Mouse (Mus musculus) C2C12 (cell line): Measurements from ENCODE around the gene Elf5. TPM values are rescaled to one million over a fixed set of nuclear protein-coding genes. Genes with fewer than 3 reads are reported as not detected.
A peak's percentile ranks its signal among the peaks of the same experiment; 100 is the strongest.

Experiments used
- H3K27me3 ChIP-seq: one replicate; pipeline ENCODE4 v1.6.1; 2011; ENCODE audit not compliant: control insufficient read depth, insufficient read depth, insufficient read length
- H3K36me3 ChIP-seq: one replicate; pipeline ENCODE4 v1.6.1; 2011; ENCODE audit not compliant: control insufficient read depth, insufficient read depth
- H3K4me3 ChIP-seq: one replicate; pipeline ENCODE4 v1.5.1; 2011; ENCODE audit warnings: mild to moderate bottlenecking, control low read depth; ENCODE audit not compliant: poor library complexity, insufficient read depth, severe bottlenecking
- H3K79me2 ChIP-seq: one replicate; pipeline ENCODE4 v1.6.1; 2011; ENCODE audit not compliant: control insufficient read depth, insufficient read depth
- H3K79me3 ChIP-seq: one replicate; pipeline ENCODE4 v1.6.1; 2011; ENCODE audit warnings: low read depth, control low read depth
- H3ac ChIP-seq: one replicate; pipeline ENCODE3; 2011; ENCODE audit warnings: low read depth; ENCODE audit not compliant: control insufficient read depth, insufficient read length
- CEBPB ChIP-seq: IDR thresholded peaks from one replicate; pipeline ENCODE4 v1.6.1; 2011; ENCODE audit warnings: low read depth, mild to moderate bottlenecking, control low read depth, moderate library complexity
- CTCF ChIP-seq: IDR thresholded peaks from one replicate; pipeline ENCODE4 v1.5.1; 2011; ENCODE audit not compliant: control insufficient read depth, insufficient read depth, insufficient read length
- FOSL1 ChIP-seq: IDR thresholded peaks from one replicate; pipeline ENCODE4 v1.8.0; 2011; ENCODE audit warnings: mild to moderate bottlenecking, low read length; ENCODE audit not compliant: poor library complexity, insufficient read depth, severe bottlenecking
- MAX ChIP-seq: IDR thresholded peaks from one replicate; pipeline ENCODE4 v1.6.1; 2011; ENCODE audit warnings: mild to moderate bottlenecking, control low read depth
- MYOD1 ChIP-seq: IDR thresholded peaks from one replicate; pipeline ENCODE4 v1.6.1; 2011; ENCODE audit warnings: low read depth; ENCODE audit not compliant: control insufficient read depth, insufficient read length
- MYOG ChIP-seq: IDR thresholded peaks from one replicate; pipeline ENCODE4 v1.6.1; 2011; ENCODE audit not compliant: control insufficient read depth, insufficient read length; ENCODE audit errors: extremely low read depth
- USF1 ChIP-seq: IDR thresholded peaks from one replicate; pipeline ENCODE4 v1.6.1; 2011; ENCODE audit warnings: low read depth, mild to moderate bottlenecking, control low read depth, moderate library complexity
- polyA plus RNA-seq: library from polyadenylated mRNA; unstranded; fragments of >200 nt; fragmentation: generic; extraction: Trizol; gene quantifications from one replicate; pipeline ENCODE4 v1.2.1, GENCODE M21; 2012; ENCODE audit warnings: missing spikeins

The Elf5 gene
- polyA plus RNA-seq, 1 experiment = 0.01 TPM

DNA sequence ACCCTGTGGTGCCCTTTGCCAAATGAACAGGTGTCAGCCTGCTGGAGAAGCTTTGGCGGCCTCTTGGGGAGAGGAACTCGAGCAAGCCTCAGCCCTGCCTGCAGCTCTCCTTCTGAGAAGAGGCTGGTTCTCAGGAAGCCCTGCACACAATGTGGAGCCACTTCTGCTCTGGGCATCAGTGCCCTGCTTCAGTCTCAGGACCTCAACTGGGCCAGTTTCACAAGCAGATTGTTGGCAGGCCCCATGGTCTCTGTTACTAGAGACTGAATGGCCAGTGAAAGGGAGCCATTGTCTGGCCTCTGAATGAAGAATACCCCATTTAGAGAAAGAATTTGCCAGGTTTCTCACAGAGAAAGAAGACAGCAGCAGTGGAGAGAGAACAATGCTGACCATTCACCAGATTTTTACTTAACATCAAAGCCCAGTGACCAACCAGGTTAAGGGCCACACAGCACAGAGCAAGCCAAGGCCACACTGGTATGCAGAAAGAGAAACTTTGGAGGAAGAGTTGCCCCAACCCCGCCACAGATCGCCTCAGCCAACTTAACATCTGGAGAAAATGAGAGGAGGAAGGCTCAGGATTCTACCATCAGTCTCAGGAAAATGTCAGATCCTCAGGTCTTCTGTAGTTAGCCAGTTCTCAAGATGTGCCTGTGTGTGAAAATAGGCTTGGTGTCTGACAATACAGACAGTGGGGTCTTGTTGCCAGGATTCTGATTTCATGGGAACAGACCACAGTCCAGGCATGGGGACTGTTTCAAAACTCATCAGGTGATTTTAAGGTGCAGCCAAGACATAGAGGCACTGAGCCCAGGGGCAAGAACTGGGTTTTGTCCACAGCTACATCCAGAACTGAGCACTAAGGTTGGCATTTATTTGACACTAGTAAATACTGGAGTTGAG lies 21.2 kb upstream of the Elf5 start:
- peaks cover 8% of the 10 kb centered on the region for H3K27me3 ChIP-seq
- TF ChIP-seq CTCF = no peak
- no peak for TF ChIP-seq MYOD1
- TF ChIP-seq MYOG = no peak
- no peak for TF ChIP-seq USF1
- no peak for TF ChIP-seq MAX
- TF ChIP-seq CEBPB = no peak
- TF ChIP-seq FOSL1 = no peak
- H3K79me3 ChIP-seq = no peaks in the 10 kb centered on the region
- H3K4me3 ChIP-seq = no peak overlapping the region
- H3ac ChIP-seq = no peak overlapping the region
- no peaks in the 10 kb centered on the region for H3K79me2 ChIP-seq
- H3K36me3 ChIP-seq = no peaks in the 10 kb centered on the region

DNA sequence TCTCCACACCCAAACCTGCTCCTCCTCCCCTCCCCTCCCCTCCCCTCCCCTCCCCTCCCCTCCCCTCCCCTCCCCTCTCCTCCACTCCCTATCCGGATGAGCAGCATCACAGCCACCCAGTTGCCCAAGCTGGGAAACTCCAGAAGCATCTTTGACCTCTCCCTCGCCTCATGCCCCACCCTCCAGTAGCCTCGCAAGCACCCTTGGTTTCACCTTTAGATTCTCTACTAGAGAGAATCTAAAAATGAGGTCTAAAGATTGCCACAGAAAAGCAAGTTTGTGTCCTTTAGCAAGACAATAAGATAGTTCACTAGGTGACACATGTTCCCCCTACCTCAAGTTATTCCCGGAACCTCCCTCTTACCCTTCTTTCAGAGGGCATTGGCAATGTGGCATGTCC lies 19.9 kb upstream of the Elf5 start:
- H3K79me3 ChIP-seq = no peaks in the 10 kb centered on the region
- TF ChIP-seq FOSL1 = no peak
- no peak for TF ChIP-seq MYOG
- TF ChIP-seq CTCF = no peak
- TF ChIP-seq USF1 = no peak
- no peak for TF ChIP-seq MAX
- no peak for TF ChIP-seq CEBPB
- TF ChIP-seq MYOD1 = no peak
- H3K79me2 ChIP-seq = no peaks in the 10 kb centered on the region

DNA sequence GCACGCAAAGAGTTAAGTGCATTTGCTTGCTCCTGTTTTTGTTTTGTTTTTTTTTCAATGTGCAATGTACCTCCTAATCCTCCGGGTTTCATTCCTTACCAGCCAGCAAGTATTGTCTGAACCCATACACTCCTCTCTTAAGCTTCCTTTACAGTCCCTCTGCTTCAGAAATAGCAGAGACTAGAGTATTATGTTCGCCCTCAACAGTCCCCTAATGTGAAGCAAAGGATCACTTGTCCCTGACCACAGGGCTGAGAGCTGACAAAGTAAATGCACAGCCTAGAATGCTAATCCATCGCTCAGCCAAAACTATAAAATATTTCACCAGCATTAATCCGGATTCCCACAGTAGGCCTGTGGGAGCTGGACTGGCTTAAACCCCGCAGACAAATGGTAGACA lies 13.4 kb upstream of the Elf5 start:
- Histone ChIP-seq H3ac (no peak overlapping the region), H3K36me3 (no peaks in the 10 kb centered on the region), H3K27me3 (peaks cover 33% of the 10 kb centered on the region), H3K79me3 (no peaks in the 10 kb centered on the region), H3K79me2 (no peaks in the 10 kb centered on the region), H3K4me3 (no peak overlapping the region)
- TF ChIP-seq CTCF (no peak), FOSL1 (no peak), USF1 (no peak), MAX (no peak), MYOG (no peak), CEBPB (no peak), MYOD1 (no peak)

More for the DNA sequence above, 19.9 kb upstream of the Elf5 start:
- Histone ChIP-seq H3K4me3 (no peak overlapping the region), H3K27me3 (peaks cover 16% of the 10 kb centered on the region), H3ac (no peak overlapping the region), H3K36me3 (no peaks in the 10 kb centered on the region)

DNA sequence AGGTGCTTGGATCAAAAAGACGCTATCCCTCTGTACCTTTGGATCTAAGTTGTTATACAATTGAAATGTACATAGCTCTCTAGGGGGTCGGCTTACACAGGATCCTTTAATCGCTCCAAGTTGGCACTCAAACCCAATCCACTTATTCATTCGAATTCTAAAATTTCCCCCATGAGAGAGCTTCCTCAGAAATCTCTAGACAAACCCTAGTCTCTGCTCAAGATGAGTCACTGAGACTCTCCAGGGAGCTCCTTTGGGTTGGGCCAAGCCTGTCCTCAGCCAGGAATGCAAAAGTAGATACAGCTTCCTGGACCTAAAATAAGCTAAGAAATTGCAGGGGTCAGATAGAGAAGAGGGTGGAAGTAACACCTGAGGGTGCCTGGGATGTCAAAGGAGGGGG lies 10.8 kb upstream of the Elf5 start:
- Histone ChIP-seq H3K79me3 (no peaks in the 10 kb centered on the region), H3K79me2 (no peaks in the 10 kb centered on the region), H3K4me3 (no peak overlapping the region), H3ac (no peak overlapping the region), H3K27me3 (peaks cover 44% of the 10 kb centered on the region), H3K36me3 (no peaks in the 10 kb centered on the region)
- no peak for TF ChIP-seq CTCF
- no peak for TF ChIP-seq USF1
- no peak for TF ChIP-seq MAX
- TF ChIP-seq FOSL1 = peak; percentile 18
- no peak for TF ChIP-seq CEBPB
- no peak for TF ChIP-seq MYOG
- TF ChIP-seq MYOD1 = no peak

DNA sequence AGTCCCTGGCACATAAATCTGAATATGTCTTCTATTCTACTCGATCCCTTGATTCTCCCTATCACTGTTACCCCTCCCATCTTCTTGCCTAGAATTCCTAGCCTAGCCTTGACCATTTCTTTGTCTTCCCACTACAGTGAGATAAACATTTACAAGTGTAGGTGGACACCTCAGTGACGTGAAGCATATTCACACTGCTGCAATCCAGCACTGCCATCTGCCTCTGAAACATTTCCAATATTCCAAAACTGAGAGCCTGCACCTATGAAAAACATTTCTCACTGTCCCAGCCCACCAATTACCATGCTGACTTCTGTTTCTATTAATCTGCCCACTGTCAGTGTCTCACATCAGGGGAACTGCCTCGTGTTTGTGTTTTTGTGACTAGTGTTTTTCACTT lies 5.2 kb upstream of the Elf5 start:
- no peak for TF ChIP-seq CEBPB
- no peak for TF ChIP-seq CTCF
- no peak for TF ChIP-seq FOSL1
- TF ChIP-seq MYOG = no peak
- TF ChIP-seq MYOD1 = no peak
- no peak for TF ChIP-seq USF1
- TF ChIP-seq MAX = no peak
- Histone ChIP-seq H3ac (no peak overlapping the region), H3K79me3 (no peaks in the 10 kb centered on the region), H3K27me3 (peaks cover 34% of the 10 kb centered on the region), H3K4me3 (no peak overlapping the region), H3K36me3 (no peaks in the 10 kb centered on the region), H3K79me2 (no peaks in the 10 kb centered on the region)

DNA sequence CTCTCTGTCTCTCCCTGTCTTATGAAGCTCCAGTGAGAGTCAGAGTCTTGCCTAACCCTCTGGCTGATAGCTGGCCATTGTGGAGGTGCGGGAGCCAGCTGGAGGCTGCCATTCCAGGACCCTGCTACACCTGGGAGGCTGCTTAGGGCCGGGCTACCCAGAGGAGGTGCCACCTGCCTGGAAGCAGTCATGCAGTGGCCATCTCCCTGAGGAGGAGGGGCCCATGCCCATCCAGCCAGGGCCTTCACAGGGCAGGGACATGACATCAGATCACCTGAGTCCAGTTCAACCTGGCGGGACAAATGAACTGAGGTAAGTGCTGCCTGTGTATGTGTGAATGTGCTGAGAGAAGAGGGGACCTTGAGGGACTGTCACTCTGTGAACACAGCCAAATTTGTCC lies 328 bp downstream of the Elf5 start:
- no peaks in the 10 kb centered on the region for H3K79me3 ChIP-seq
- H3K36me3 ChIP-seq = no peaks in the 10 kb centered on the region
- H3K79me2 ChIP-seq = no peaks in the 10 kb centered on the region
- H3ac ChIP-seq = no peak overlapping the region
- no peak for TF ChIP-seq MYOG
- TF ChIP-seq MYOD1 = no peak
- TF ChIP-seq MAX = no peak
- no peak for TF ChIP-seq USF1
- TF ChIP-seq CTCF = no peak
- TF ChIP-seq CEBPB = no peak
- TF ChIP-seq FOSL1 = no peak
- H3K27me3 ChIP-seq = peaks cover 15% of the 10 kb centered on the region
- no peak overlapping the region for H3K4me3 ChIP-seq
